Mouse (Mus musculus) gastrocnemius, postnatal 14 days (tissue): ENCODE data around the gene Tmppe. TPM values are rescaled to one million over a fixed set of nuclear protein-coding genes. Genes with fewer than 3 reads are reported as not detected.

Experiments
- DNase-seq: peaks from one replicate; pipeline ENCODE4 v3.0.0; 2021; ENCODE audit warnings: mixed read lengths
- intact Hi-C: fragments of 180-260 bp; cut with DNase I; formaldehyde crosslinking; loops from one replicate; pipeline ENCODE4 v1.15.1; 2025; ENCODE audit warnings: low total_unique reads
- total RNA-seq, 2 experiments: library from RNA; stranded (reverse); gene quantifications; 2 replicates each; pipeline ENCODE4 v1.2.3; 2021

Tmppe gene
- total RNA-seq, 2 experiments from 2014 or later = 1.8 to 2.3 TPM

- intact Hi-C loops = no loop called here
- DNase-seq = no peak
Measured at GRCm38 (mm10) chr9:114426201-114426600, 25.3 kb downstream of the Tmppe start.

- intact Hi-C loops = no loop called here
Measured at GRCm38 (mm10) chr9:114427425-114427824, 26.5 kb downstream of the Tmppe start.

GRCm38 (mm10) chr9:114428103-114428834 lies 27.4 kb downstream of the Tmppe start:
- intact Hi-C loops = no loop called here
- no peak for DNase-seq

More at GRCm38 (mm10) chr9:114427425-114427824, 26.5 kb downstream of the Tmppe start:
- no peak for DNase-seq

GRCm38 (mm10) chr9:114435668-114436067 lies 34.8 kb downstream of the Tmppe start:
- intact Hi-C loops = no loop called here
- no peak for DNase-seq

GRCm38 (mm10) chr9:114440548-114440947 lies 39.6 kb downstream of the Tmppe start:
- intact Hi-C loops = no loop called here
- DNase-seq = no peak

- intact Hi-C loops = no loop called here
- no peak for DNase-seq
Measured at GRCm38 (mm10) chr9:114442225-114442624, 41.3 kb downstream of the Tmppe start.

GRCm38 (mm10) chr9:114442893-114443292 lies 42.0 kb downstream of the Tmppe start:
- DNase-seq = no peak
- intact Hi-C loops = no loop called here

GRCm38 (mm10) chr9:114443351-114443750 lies 42.4 kb downstream of the Tmppe start:
- intact Hi-C loops = no loop called here
- DNase-seq = no peak

- intact Hi-C loops = no loop called here
- DNase-seq = no peak
Measured at GRCm38 (mm10) chr9:114446887-114447286, 46.0 kb downstream of the Tmppe start.

GRCm38 (mm10) chr9:114448700-114449099 lies 47.8 kb downstream of the Tmppe start:
- intact Hi-C loops = no loop called here

GRCm38 (mm10) chr9:114449120-114449754 lies 48.3 kb downstream of the Tmppe start:
- intact Hi-C loops = no loop called here
- DNase-seq = no peak

More at GRCm38 (mm10) chr9:114448700-114449099, 47.8 kb downstream of the Tmppe start:
- DNase-seq = no peak

GRCm38 (mm10) chr9:114451615-114452014 lies 50.7 kb downstream of the Tmppe start:
- intact Hi-C loops = no loop called here
- no peak for DNase-seq

- no peak for DNase-seq
- intact Hi-C loops = no loop called here
Measured at GRCm38 (mm10) chr9:114452418-114452817, 51.5 kb downstream of the Tmppe start.

- DNase-seq = no peak
- intact Hi-C loops = no loop called here
Measured at GRCm38 (mm10) chr9:114455420-114455819, 54.5 kb downstream of the Tmppe start.

Other genes with a start within 250 kb of the Tmppe start
- not detected for gene Bcl2a1c, start 71.0 kb upstream of the Tmppe start, total RNA-seq
- 10 to 100 TPM; 33.4 to 43.6 TPM for gene Crtap, start 10.4 kb upstream of the Tmppe start, total RNA-seq
- gene Glb1, start within 50 bp of the Tmppe start, total RNA-seq = 10 to 100 TPM in 1 of 2 experiments, 1 to 10 TPM in 1; 9.9 to 10.3 TPM
- not detected for gene Ccr4, start 103.8 kb downstream of the Tmppe start, total RNA-seq
- gene C130032M10Rik, start 114.6 kb downstream of the Tmppe start, total RNA-seq = not detected
- not detected for gene Trim71, start 163.3 kb downstream of the Tmppe start, total RNA-seq
- gene Cnot10, start 239.1 kb downstream of the Tmppe start, total RNA-seq = 10 to 100 TPM; 15.3 to 15.4 TPM